In the genomic region with DNA sequence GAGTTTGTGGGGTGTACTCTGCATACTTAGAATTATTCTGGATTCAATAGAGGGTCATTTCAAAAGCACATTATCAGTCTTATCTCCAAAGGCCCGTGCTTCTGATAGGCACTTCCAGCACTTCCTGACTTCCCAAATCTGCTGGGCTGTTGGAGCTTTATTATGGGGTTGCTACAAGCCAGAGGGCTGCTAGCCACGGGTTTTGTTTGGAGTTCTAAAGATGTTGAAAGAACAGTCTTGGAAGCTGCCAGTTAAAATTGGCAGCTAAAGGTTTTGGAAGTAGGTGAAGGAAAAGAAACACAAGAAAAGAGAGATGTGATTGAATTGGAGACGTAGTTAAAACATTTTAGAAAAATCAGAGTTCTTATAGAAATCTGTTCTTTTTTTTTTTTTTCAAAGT, we compare ENCODE assay signal across 25 mouse cellular contexts. TPM values are rescaled to one million over a fixed set of nuclear protein-coding genes. Genes with fewer than 3 reads are reported as not detected.
A peak's percentile ranks its signal among the peaks of the same experiment; 100 is the strongest.
DNase-seq lines count a peak whose midpoint lies in the region; ATAC-seq and TF ChIP-seq lines count a peak whose summit lies in the region.
"Had no signal": no experiment of that assay in that cellular context is flagged by ENCODE, and none has a peak within 500 bp of the region (broad histone marks: within the 10 kb centered on the region; RNA-seq: fewer than 3 reads in every experiment).

No protein-coding gene starts in this region.

- no peak for ATAC-seq in lung, embryonic 14.5 days (ENCODE audit: insufficient read depth)
- no peak for ATAC-seq in stomach, postnatal 0 days (ENCODE audit: low FRiP score, low TSS enrichment)
- ATAC-seq: activated CD4-positive, CD25-positive, alpha-beta regulatory T cell, adult 4 months; CD4-positive, CD25-positive, alpha-beta regulatory T cell, adult 4 months; forebrain, embryonic 13.5 days; intestine, postnatal 0 days; midbrain, embryonic 15.5 days had no signal

- no peaks in the 10 kb centered on the region for H3K36me3 ChIP-seq in lung, embryonic 14.5 days (ENCODE audit: insufficient read depth)
- no peaks in the 10 kb centered on the region for H3K36me3 ChIP-seq in stomach, postnatal 0 days (ENCODE audit: control insufficient read depth, insufficient read depth, low read length)
- H3K36me3 ChIP-seq: midbrain, embryonic 15.5 days; neural tube, embryonic 15.5 days; stomach, embryonic 15.5 days had no signal

- peak; percentile 21 for DNase-seq in gastrocnemius, adult 2 months
- DNase-seq in gastrocnemius, postnatal 36 days = no peak
- peak; percentile 6 for DNase-seq in lung, embryonic 14.5 days
- no peak for DNase-seq in lung, postnatal 4 days
- DNase-seq in NIH3T3 (ENCODE audit: low read depth) = peak; percentile 37
- DNase-seq in lung, postnatal 36 days = peak; percentile 25
- DNase-seq in stomach, postnatal 0 days (ENCODE audit: low spot score) = no peak
- DNase-seq: adrenal gland, postnatal 25 days; cerebellum, adult 2 months; cerebellum, postnatal 25 days; kidney, adult 9 months; kidney, postnatal 10 days; layer of hippocampus, adult 9-11 months; retina, postnatal 1 day; right cerebral cortex, postnatal 14 days; thymus, postnatal 14 days had no signal

- no peak overlapping the region for H3K9ac ChIP-seq in lung, embryonic 14.5 days
- no peak overlapping the region for H3K9ac ChIP-seq in stomach, postnatal 0 days (ENCODE audit: low read length)
- H3K9ac ChIP-seq: forebrain, embryonic 13.5 days; hindbrain, embryonic 14.5 days; midbrain, embryonic 15.5 days; neural tube, embryonic 15.5 days; stomach, embryonic 15.5 days had no signal

- H3K27ac ChIP-seq in gastrocnemius, adult 2 months = no peak overlapping the region
- no peak overlapping the region for H3K27ac ChIP-seq in lung, embryonic 14.5 days (ENCODE audit: low read depth)
- no peak overlapping the region for H3K27ac ChIP-seq in stomach, postnatal 0 days (replicated peaks)
- H3K27ac ChIP-seq: forebrain, embryonic 13.5 days; hindbrain, embryonic 14.5 days; midbrain, embryonic 15.5 days; neural tube, embryonic 15.5 days; stomach, embryonic 15.5 days had no signal

- TF ChIP-seq CTCF in gastrocnemius, adult 2 months (IDR thresholded peaks at IDR 0.05) = no peak
- no peak for TF ChIP-seq CTCF in lung, embryonic 14.5 days (IDR thresholded peaks at IDR 0.05; ENCODE audit: low read depth)
- no peak for TF ChIP-seq CTCF in stomach, postnatal 0 days (IDR thresholded peaks at IDR 0.05; ENCODE audit: low read depth)

- H3K4me2 ChIP-seq in lung, embryonic 14.5 days = no peak overlapping the region
- no peak overlapping the region for H3K4me2 ChIP-seq in stomach, postnatal 0 days (replicated peaks; ENCODE audit: low read depth)
- H3K4me2 ChIP-seq: forebrain, embryonic 13.5 days; hindbrain, embryonic 14.5 days; liver, embryonic 11.5 days; midbrain, embryonic 15.5 days; neural tube, embryonic 15.5 days; stomach, embryonic 15.5 days had no signal

- no peaks in the 10 kb centered on the region for H3K4me1 ChIP-seq in lung, embryonic 14.5 days (ENCODE audit: insufficient read depth)
- H3K4me1 ChIP-seq in stomach, postnatal 0 days (replicated peaks; ENCODE audit: control insufficient read depth, insufficient read depth) = no peaks in the 10 kb centered on the region
- H3K4me1 ChIP-seq: forebrain, embryonic 13.5 days; midbrain, embryonic 15.5 days; neural tube, embryonic 15.5 days; stomach, embryonic 15.5 days had no signal

- WGBS in lung, embryonic 14.5 days = 42% methylated on average over 3 of the region's 3 CpGs
- WGBS in stomach, postnatal 0 days = 38% methylated on average over 3 of the region's 3 CpGs

- intact Hi-C loops in gastrocnemius, adult 2 months (cut with DNase I) = no loop called here
- intact Hi-C loops in gastrocnemius, postnatal 36 days (cut with DNase I) = no loop called here

- H3K9me3 ChIP-seq in lung, embryonic 14.5 days (ENCODE audit: low read depth, low read length) = no peaks in the 10 kb centered on the region
- no peaks in the 10 kb centered on the region for H3K9me3 ChIP-seq in stomach, postnatal 0 days (ENCODE audit: control insufficient read depth, low read length)
- H3K9me3 ChIP-seq: forebrain, embryonic 13.5 days; midbrain, embryonic 15.5 days; neural tube, embryonic 15.5 days; stomach, embryonic 15.5 days had no signal

- no peaks in the 10 kb centered on the region for H3K27me3 ChIP-seq in lung, embryonic 14.5 days (ENCODE audit: insufficient read depth, low read length)
- H3K27me3 ChIP-seq in stomach, postnatal 0 days (ENCODE audit: control insufficient read depth, insufficient read depth, low read length) = no peaks in the 10 kb centered on the region
- H3K27me3 ChIP-seq: forebrain, embryonic 13.5 days; midbrain, embryonic 15.5 days; stomach, embryonic 15.5 days had no signal

- TF ChIP-seq EP300 in stomach, postnatal 0 days (optimal IDR thresholded peaks at IDR 0.05) = no peak

- H3K4me3 ChIP-seq in gastrocnemius, adult 2 months = no peak overlapping the region
- H3K4me3 ChIP-seq in lung, embryonic 14.5 days (ENCODE audit: low read depth, low read length) = no peak overlapping the region
- H3K4me3 ChIP-seq in stomach, postnatal 0 days (ENCODE audit: low read depth, low read length) = no peak overlapping the region
- H3K4me3 ChIP-seq: forebrain, embryonic 13.5 days; midbrain, embryonic 15.5 days; neural tube, embryonic 15.5 days; stomach, embryonic 15.5 days had no signal

RNA-seq across cellular contexts. Expression of gene Pir, which starts 6.4 kb away (rescaled TPM):
- total RNA-seq in gastrocnemius, adult 2 months (2021) = 1 to 10 TPM; 4.6 to 7.0 TPM
- 1 to 10 TPM; 3.2 to 3.6 TPM for total RNA-seq in gastrocnemius, postnatal 36 days (2021)
- 15.1 and 15.9 TPM in 2 replicates for polyA plus RNA-seq in lung, embryonic 14.5 days (2014; fragmentation: Nextera tagmentation; extraction: Ambion mirVana)
- polyA plus RNA-seq in stomach, postnatal 0 days (2015; fragmentation: Nextera tagmentation; extraction: Ambion mirVana) = 19.6 and 19.8 TPM in 2 replicates
- polyA plus RNA-seq: activated CD4-positive, CD25-positive, alpha-beta regulatory T cell, adult 4 months; CD4-positive, CD25-positive, alpha-beta regulatory T cell, adult 4 months had no signal

RNA-seq across cellular contexts. Expression of gene Bmx, which starts 17.5 kb away (rescaled TPM):
- under 1 TPM; 0.08 to 0.28 TPM for total RNA-seq in gastrocnemius, adult 2 months (2021)
- total RNA-seq in gastrocnemius, postnatal 36 days (2021) = under 1 TPM; 0.23 to 0.32 TPM
- polyA plus RNA-seq in lung, embryonic 14.5 days (2014; fragmentation: Nextera tagmentation; extraction: Ambion mirVana) = 0.66 and 1.1 TPM in 2 replicates
- polyA plus RNA-seq in stomach, postnatal 0 days (2015; fragmentation: Nextera tagmentation; extraction: Ambion mirVana) = 0.51 and 0.52 TPM in 2 replicates
- polyA plus RNA-seq: activated CD4-positive, CD25-positive, alpha-beta regulatory T cell, adult 4 months; CD4-positive, CD25-positive, alpha-beta regulatory T cell, adult 4 months had no signal

Comparison
In these comparisons a context has a peak if more than half of its experiments do, and no peak if none do; other contexts are left out.
1. DNase-seq: peak in gastrocnemius, adult 2 months (single experiment), lung, embryonic 14.5 days (single experiment), NIH3T3 (single experiment) and lung, postnatal 36 days (single experiment); none in gastrocnemius, postnatal 36 days (0 of 2), lung, postnatal 4 days (0 of 2) and stomach, postnatal 0 days (single experiment).